Mouse (Mus musculus) MEL (cell line): ENCODE measurements around the gene Rccd1. TPM values are rescaled to one million over a fixed set of nuclear protein-coding genes. Genes with fewer than 3 reads are reported as not detected.
A peak's percentile ranks its signal among the peaks of the same experiment; 100 is the strongest.

ENCODE experiments used
- DNase-seq: peaks from one replicate; pipeline ENCODE4 v3.0.0; 2011; ENCODE audit warnings: low read depth, low spot score
- H3K27ac ChIP-seq: 2 replicates; pipeline ENCODE4 v1.5.1; 2012; ENCODE audit warnings: low read depth, mild to moderate bottlenecking, control low read depth, low read length, moderate library complexity; ENCODE audit not compliant: control insufficient read depth
- H3K27me3 ChIP-seq, 2 experiments: fragments of 150-350 bp in 1 of 2; sonication (generic) in 1 of 2; 2 replicates each; pipeline ENCODE4 v1.6.1; 2012; ENCODE audit warnings: low read length in 2 of 2, mild to moderate bottlenecking in 2 of 2, improper control_type of control experiment in 1 of 2, moderate library complexity in 1 of 2; ENCODE audit not compliant: insufficient read depth in 2 of 2, control insufficient read depth in 1 of 2
- H3K36me3 ChIP-seq, 2 experiments: 2 replicates each; pipeline ENCODE4 v1.6.1; 2012 to 2014; ENCODE audit warnings: low read length in 2 of 2, improper control_type of control experiment in 1 of 2, inconsistent platforms in 1 of 2, mild to moderate bottlenecking in 1 of 2; ENCODE audit not compliant: insufficient read depth in 2 of 2, control insufficient read depth in 1 of 2
- H3K4me1 ChIP-seq, 2 experiments: fragments of 150-350 bp in 1 of 2; sonication (generic) in 1 of 2; 2 replicates each; pipeline ENCODE4 v1.6.1; 2012; ENCODE audit warnings: low read length in 2 of 2, improper control_type of control experiment in 1 of 2, mild to moderate bottlenecking in 1 of 2; ENCODE audit not compliant: insufficient read depth in 2 of 2, control insufficient read depth in 1 of 2
- H3K4me3 ChIP-seq, 2 experiments: fragments of 150-350 bp in 1 of 2; sonication (generic) in 1 of 2; 2 replicates each; pipeline ENCODE4 v1.5.1; 2012; ENCODE audit warnings: low read depth in 2 of 2, low read length in 2 of 2, mild to moderate bottlenecking in 2 of 2, moderate library complexity in 2 of 2, control low read depth in 1 of 2, improper control_type of control experiment in 1 of 2; ENCODE audit not compliant: control insufficient read depth in 1 of 2, insufficient read depth in 1 of 2
- H3K79me2 ChIP-seq: 2 replicates; pipeline ENCODE4 v1.6.1; 2012; ENCODE audit warnings: mild to moderate bottlenecking, low read length, moderate library complexity; ENCODE audit not compliant: control insufficient read depth, poor library complexity, insufficient read depth
- H3K9ac ChIP-seq: 2 replicates; pipeline ENCODE4 v1.6.1; 2012; ENCODE audit warnings: low read depth, mild to moderate bottlenecking, control low read depth, low read length, moderate library complexity; ENCODE audit not compliant: control insufficient read depth, poor library complexity, severe bottlenecking
- H3K9me3 ChIP-seq: fragments of 150-350 bp; sonication (generic); replicated peaks from 2 replicates; pipeline ENCODE4 v1.6.1; 2012; ENCODE audit warnings: mild to moderate bottlenecking, low read length, improper control_type of control experiment, moderate library complexity; ENCODE audit not compliant: insufficient read depth
- BHLHE40 ChIP-seq: IDR thresholded peaks from 2 replicates; pipeline ENCODE4 v1.6.1; 2012; ENCODE audit warnings: low read depth, mild to moderate bottlenecking, inconsistent platforms, low read length, improper control_type of control experiment, borderline replicate concordance
- CTCF ChIP-seq, 3 experiments: IDR thresholded peaks in 2 of 3; conservative IDR thresholded peaks in 1 of 3; 2 replicates each; pipeline ENCODE4 v1.5.1; 2011 to 2012; ENCODE audit warnings: low read length in 3 of 3, low read depth in 2 of 3, mild to moderate bottlenecking in 2 of 3, improper control_type of control experiment in 1 of 3, inconsistent platforms in 1 of 3, mixed read lengths in 1 of 3, moderate library complexity in 1 of 3; ENCODE audit not compliant: control insufficient read depth in 1 of 3, insufficient read depth in 1 of 3, poor library complexity in 1 of 3, severe bottlenecking in 1 of 3
- ELF1 ChIP-seq: IDR thresholded peaks from 2 replicates; pipeline ENCODE4 v1.6.1; 2014; ENCODE audit warnings: low read depth, mild to moderate bottlenecking, inconsistent platforms, low read length, improper control_type of control experiment, moderate library complexity
- EP300 ChIP-seq, 2 experiments: IDR thresholded peaks; 2 replicates each; pipeline ENCODE4 v1.6.1; 2011; ENCODE audit warnings: improper control_type of control experiment in 2 of 2, low read length in 2 of 2, low read depth in 1 of 2, mild to moderate bottlenecking in 1 of 2
- ETS1 ChIP-seq: IDR thresholded peaks from 2 replicates; pipeline ENCODE4 v1.6.1; 2012; ENCODE audit warnings: low read depth, mild to moderate bottlenecking, inconsistent platforms, low read length, improper control_type of control experiment, moderate library complexity
- GATA1 ChIP-seq: IDR thresholded peaks from 2 replicates; pipeline ENCODE4 v1.6.1; 2011; ENCODE audit warnings: low read depth, low read length, improper control_type of control experiment
- MAFK ChIP-seq: IDR thresholded peaks from 2 replicates; pipeline ENCODE4 v1.6.1; 2011; ENCODE audit warnings: low read depth, mild to moderate bottlenecking, low read length, improper control_type of control experiment, borderline replicate concordance
- MYC ChIP-seq: IDR thresholded peaks from 2 replicates; pipeline ENCODE4 v1.6.1; 2011; ENCODE audit warnings: low read depth, mild to moderate bottlenecking, low read length, improper control_type of control experiment, moderate library complexity
- POLR2A ChIP-seq, 2 experiments: IDR thresholded peaks; 2 replicates each; pipeline ENCODE4 v1.6.1; 2011 to 2012; ENCODE audit warnings: low read length in 2 of 2, mild to moderate bottlenecking in 2 of 2, control low read depth in 1 of 2, improper control_type of control experiment in 1 of 2, low read depth in 1 of 2, moderate library complexity in 1 of 2; ENCODE audit not compliant: control insufficient read depth in 1 of 2, insufficient read depth in 1 of 2, poor library complexity in 1 of 2
- POLR2AphosphoS2 ChIP-seq: IDR thresholded peaks from 2 replicates; pipeline ENCODE4 v1.6.1; 2011; ENCODE audit warnings: low read length, improper control_type of control experiment
- POLR2AphosphoS5 ChIP-seq: IDR thresholded peaks from 2 replicates; pipeline ENCODE4 v1.6.1; 2012; ENCODE audit warnings: low read depth, borderline replicate concordance, mild to moderate bottlenecking, inconsistent platforms, low read length, moderate library complexity, mixed read lengths
- RAD21 ChIP-seq: IDR thresholded peaks from 2 replicates; pipeline ENCODE4 v1.6.1; 2011; ENCODE audit warnings: mild to moderate bottlenecking, low read depth, low read length, improper control_type of control experiment
- RCOR1 ChIP-seq: IDR thresholded peaks from 2 replicates; pipeline ENCODE4 v1.6.1; 2012; ENCODE audit warnings: low read depth, mild to moderate bottlenecking, inconsistent platforms, low read length, improper control_type of control experiment
- SIN3A ChIP-seq: IDR thresholded peaks from 2 replicates; pipeline ENCODE4 v1.6.1; 2012; ENCODE audit warnings: low read length, improper control_type of control experiment, inconsistent platforms
- SMC3 ChIP-seq: IDR thresholded peaks from 2 replicates; pipeline ENCODE4 v1.6.1; 2011; ENCODE audit warnings: low read depth, low read length, improper control_type of control experiment
- TAL1 ChIP-seq: IDR thresholded peaks from 2 replicates; pipeline ENCODE4 v1.6.1; 2012; ENCODE audit warnings: mild to moderate bottlenecking, inconsistent platforms, low read length, moderate library complexity, mixed read lengths
- TCF12 ChIP-seq: IDR thresholded peaks from 2 replicates; pipeline ENCODE4 v1.6.1; 2014; ENCODE audit warnings: low read depth, mild to moderate bottlenecking, inconsistent platforms, low read length, improper control_type of control experiment, moderate library complexity
- ZC3H11A ChIP-seq: IDR thresholded peaks from 2 replicates; pipeline ENCODE4 v1.6.1; 2012; ENCODE audit warnings: low read depth, mild to moderate bottlenecking, inconsistent platforms, low read length, improper control_type of control experiment
- ZMIZ1 ChIP-seq: IDR thresholded peaks from 2 replicates; pipeline ENCODE4 v1.6.1; 2012; ENCODE audit warnings: low read depth, mild to moderate bottlenecking, inconsistent platforms, low read length, improper control_type of control experiment, moderate library complexity
- ZNF384 ChIP-seq: IDR thresholded peaks from 2 replicates; pipeline ENCODE4 v1.6.1; 2012; ENCODE audit warnings: low read depth, mild to moderate bottlenecking, inconsistent platforms, low read length, improper control_type of control experiment
- polyA plus RNA-seq, 2 experiments: library from polyadenylated mRNA; stranded (reverse) in 1 of 2; unstranded in 1 of 2; fragments of >175 nt in 1 of 2; fragments of >200 nt in 1 of 2; gene quantifications; 2 replicates each; pipeline versions ENCODE4 v1.2.1 to v1.2.4; 2012; ENCODE audit warnings: low replicate concordance in 2 of 2, low read depth in 1 of 2; ENCODE audit not compliant: insufficient read length in 2 of 2, insufficient read depth in 1 of 2, missing spikeins in 1 of 2
- total RNA-seq: library from RNA; depleted of rRNA; stranded (reverse); fragments of 300-350 nt; gene quantifications from 2 replicates; pipeline ENCODE4 v1.2.3, GENCODE M21; 2012

The Rccd1 gene
- total and polyA plus RNA-seq, 3 experiments: 16.8 to 20.2 TPM; not detected in 1

- TF ChIP-seq BHLHE40 (0 out of 2 replicates have a peak, but pooled peaks have one; percentile 10), SMC3 (peak; percentile 70), MYC (peak; percentile 76), CTCF (IDR thresholded peaks at IDR 0.05 in 2 of 3, conservative IDR thresholded peaks at IDR 0.05 in 1 of 3; ENCODE audit: control insufficient read depth in 1 of 3, insufficient read depth in 1 of 3, low read depth in 2 of 3, low read length in 3 of 3, poor library complexity in 1 of 3, severe bottlenecking in 1 of 3) (peak in 2 of 3 experiments; percentile 28 to 58; a peak in 5 of 6 replicates), TAL1 (no peak), POLR2A (IDR thresholded peaks at IDR 0.05; ENCODE audit: control insufficient read depth in 1 of 2, insufficient read depth in 1 of 2, low read depth in 1 of 2, low read length in 2 of 2, poor library complexity in 1 of 2) (no peak), ZNF384 (peak; percentile 55), POLR2AphosphoS2 (no peak), ZC3H11A (peak; percentile 64), EP300 (IDR thresholded peaks at IDR 0.05; ENCODE audit: low read depth in 1 of 2, low read length in 2 of 2) (no peak), RAD21 (peak; percentile 41)
- Histone ChIP-seq H3K36me3 (peaks cover 0 to 25% of the 10 kb centered on the region in 2 experiments; a peak in 2 of 4 replicates), H3K27me3 (no peaks in the 10 kb centered on the region), H3K79me2 (no peaks in the 10 kb centered on the region), H3K9me3 (no peaks in the 10 kb centered on the region), H3K9ac (no peak overlapping the region), H3K4me3 (no peak overlapping the region), H3K4me1 (peaks cover 17 to 32% of the 10 kb centered on the region in 2 experiments), H3K27ac (no peak overlapping the region)
- DNase-seq: peak; percentile 42
Measured at GRCm38 (mm10) chr7:80255981-80256380, 68.3 kb downstream of the Rccd1 start.

- TF ChIP-seq MYC (no peak), POLR2AphosphoS2 (no peak), ETS1 (peak; percentile 74), RCOR1 (peak; percentile 44; the same call in 1 of the 2 replicates), GATA1 (peak; percentile 68; the same call in 1 of the 2 replicates), MAFK (no peak), ZNF384 (peak; percentile 69; the same call in 1 of the 2 replicates), SIN3A (peak; percentile 15; the same call in 1 of the 2 replicates), SMC3 (no peak), TAL1 (no peak), ELF1 (no peak), ZMIZ1 (no peak), EP300 (IDR thresholded peaks at IDR 0.05; ENCODE audit: low read depth in 1 of 2, low read length in 2 of 2) (peak; percentile 34 to 66; a peak in 2 of 4 replicates), TCF12 (peak; percentile 67), POLR2AphosphoS5 (no peak), BHLHE40 (no peak)
- TF ChIP-seq, all 39 proteins: peak for 7
- peaks cover 0 to 19% of the 10 kb centered on the region in 2 experiments; a peak in 2 of 4 replicates for H3K36me3 ChIP-seq
Measured at GRCm38 (mm10) chr7:80252886-80253285, 71.4 kb downstream of the Rccd1 start.

More at GRCm38 (mm10) chr7:80252886-80253285, 71.4 kb downstream of the Rccd1 start:
- H3K27ac ChIP-seq: no peak overlapping the region
- no peaks in the 10 kb centered on the region for H3K79me2 ChIP-seq
- H3K27me3 ChIP-seq: no peaks in the 10 kb centered on the region
- peak; percentile 65 for DNase-seq
- H3K9me3 ChIP-seq: no peaks in the 10 kb centered on the region
- no peak overlapping the region for H3K9ac ChIP-seq
- H3K4me1 ChIP-seq: peaks cover 15 to 23% of the 10 kb centered on the region in 2 experiments
- peak overlapping the region in 1 of 2 experiments; percentile 10; a peak in 1 of 4 replicates for H3K4me3 ChIP-seq
